Mouse (Mus musculus) hindlimb bud, embryonic 11.5 days (tissue): ENCODE measurements around the gene Ceacam20.
"Not testable (repeated sequence)": the region's sequence is repeated elsewhere in the genome, so short reads cannot be mapped to it uniquely, and the experiment has no call there.

Experiments
- DNase-seq: peaks from one replicate; pipeline ENCODE4 v3.0.0-alpha.2; 2012; ENCODE audit warnings: low read depth, low spot score; ENCODE audit errors: extremely low spot score

Ceacam20 gene

DNA sequence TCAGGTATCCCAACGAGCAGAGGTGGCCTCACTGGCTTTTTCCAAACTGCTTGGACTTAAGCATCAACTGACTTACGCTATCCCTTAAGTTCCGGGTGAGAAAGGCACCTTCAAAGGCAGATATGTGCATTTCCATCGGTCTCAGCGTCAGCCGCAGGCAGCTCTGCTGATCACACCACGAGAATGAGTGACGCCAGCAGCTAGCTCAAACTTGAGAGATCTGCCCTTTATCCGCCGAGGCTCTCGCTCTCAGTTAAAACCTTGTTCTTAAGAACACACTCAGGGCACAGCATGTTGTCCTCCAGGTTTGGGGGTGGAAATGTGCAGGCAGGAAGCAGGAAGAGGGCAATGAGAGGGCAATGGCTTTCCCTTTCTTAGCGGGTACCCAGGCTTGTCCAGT lies 16.3 kb upstream of the Ceacam20 start:
- DNase-seq, result no peak

DNA sequence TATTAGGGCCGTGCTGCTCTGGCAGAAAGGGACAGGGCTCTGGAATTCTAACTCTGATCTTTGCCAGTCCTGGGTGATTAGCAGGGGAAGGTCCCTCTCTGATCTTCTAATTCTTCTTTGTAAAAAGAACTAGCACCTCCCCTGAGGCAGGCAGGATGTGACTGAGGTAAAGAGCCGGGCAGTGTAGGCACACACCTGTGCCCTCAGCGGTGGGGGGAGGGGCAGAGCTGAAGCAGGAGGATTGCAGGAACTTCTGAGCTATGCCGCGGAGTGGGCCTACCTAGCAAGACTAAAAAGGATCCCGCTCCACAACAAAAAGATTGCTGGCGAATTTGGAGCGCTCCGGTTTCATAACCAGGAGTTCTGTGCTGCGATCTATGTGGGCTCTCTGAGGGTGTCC lies 15.2 kb upstream of the Ceacam20 start:
- DNase-seq, result no peak

DNA sequence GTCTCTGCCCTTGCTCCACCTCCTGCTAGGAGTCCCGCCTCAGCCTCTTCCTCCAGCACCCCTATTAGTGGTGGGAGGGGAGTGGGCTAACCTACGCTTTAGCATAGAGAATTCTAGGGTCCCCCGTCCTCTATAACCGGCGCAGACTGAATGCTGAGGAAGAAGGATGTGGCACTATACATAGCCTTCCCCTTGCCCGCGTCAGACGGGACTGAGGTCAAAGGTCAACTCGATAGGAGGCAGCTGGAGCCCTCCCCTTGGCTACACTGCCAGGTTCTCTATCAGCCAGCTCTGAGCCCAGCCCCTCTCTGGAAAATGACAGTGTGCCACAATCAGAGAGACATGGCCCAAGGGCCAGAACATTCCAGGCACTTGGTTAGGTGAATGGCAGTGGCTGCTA lies 14.6 kb upstream of the Ceacam20 start, which contains the start of gene Igsf23:
Gene Igsf23, minus strand, starts transcription at position 168 of the 400 bp plus-strand sequence.
- no peak for DNase-seq

DNA sequence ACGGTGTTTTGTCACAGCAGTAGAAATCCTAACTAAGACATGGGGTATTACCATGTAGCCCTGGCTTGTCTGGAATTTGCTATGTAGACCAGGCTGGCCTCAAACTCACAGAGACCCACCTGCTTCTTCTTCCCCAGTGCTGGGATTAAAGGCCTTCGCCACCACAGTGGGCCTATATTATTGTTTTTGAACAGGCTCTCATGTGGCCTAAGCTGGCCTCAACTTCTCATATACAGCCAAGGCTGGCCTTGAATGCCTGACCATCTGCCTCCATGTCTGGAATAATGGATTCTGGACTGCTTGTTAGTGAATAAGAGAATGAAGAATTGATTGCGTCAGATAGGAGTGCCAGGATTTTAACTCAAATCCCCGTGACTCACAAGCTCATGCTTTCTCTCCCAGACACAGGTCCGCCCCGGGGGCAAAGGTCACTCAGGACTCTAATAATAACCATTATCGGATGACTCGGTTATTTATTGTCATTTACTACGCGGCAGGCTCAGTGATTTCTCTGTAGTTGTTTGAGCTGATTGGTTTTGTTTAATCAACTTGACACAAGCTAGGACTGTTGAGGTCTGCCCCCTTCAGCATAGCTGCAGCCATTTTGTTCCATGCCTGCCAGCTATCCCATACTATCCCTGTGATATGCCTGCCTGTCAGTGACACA lies 12.8 kb upstream of the Ceacam20 start:
- DNase-seq, result no peak

DNA sequence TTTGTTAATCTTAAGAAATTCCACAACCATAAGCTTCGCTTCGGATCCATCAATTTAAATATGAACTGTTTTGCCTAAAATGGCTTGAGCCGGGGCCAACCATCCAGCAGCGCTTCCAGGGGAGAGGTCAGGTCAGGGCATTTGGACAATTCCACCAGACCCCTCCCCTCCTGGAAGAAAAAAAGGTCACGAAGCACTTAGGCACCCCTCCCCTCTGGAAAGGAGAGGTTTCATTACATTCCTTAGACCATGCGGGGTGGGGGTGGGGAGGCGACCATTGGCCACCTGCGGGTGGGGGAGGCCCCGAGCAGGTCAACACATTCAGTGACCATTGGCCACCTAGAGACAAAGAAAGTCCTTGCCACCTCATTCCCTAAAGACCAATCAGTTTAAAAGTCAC lies 12.2 kb upstream of the Ceacam20 start:
- DNase-seq, result no peak

DNA sequence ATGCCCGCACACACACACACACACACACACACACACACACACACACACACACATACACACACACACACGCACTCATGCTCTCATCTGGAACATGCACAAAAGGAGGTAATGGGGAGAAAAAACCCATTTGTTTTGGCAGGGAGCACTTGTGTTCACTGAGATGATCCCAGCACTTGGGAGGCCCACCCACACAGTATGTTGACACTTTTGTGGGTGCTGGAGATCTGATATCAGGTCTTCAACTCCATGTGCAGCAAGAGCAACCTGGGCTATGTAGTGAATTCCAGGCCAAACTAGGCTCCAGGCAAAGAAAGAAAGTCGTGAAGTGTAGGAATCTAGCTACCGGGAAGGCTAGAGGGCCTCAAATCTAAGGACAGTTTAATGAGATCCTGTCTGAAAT lies 9.4 kb upstream of the Ceacam20 start:
- DNase-seq, result no peak

DNA sequence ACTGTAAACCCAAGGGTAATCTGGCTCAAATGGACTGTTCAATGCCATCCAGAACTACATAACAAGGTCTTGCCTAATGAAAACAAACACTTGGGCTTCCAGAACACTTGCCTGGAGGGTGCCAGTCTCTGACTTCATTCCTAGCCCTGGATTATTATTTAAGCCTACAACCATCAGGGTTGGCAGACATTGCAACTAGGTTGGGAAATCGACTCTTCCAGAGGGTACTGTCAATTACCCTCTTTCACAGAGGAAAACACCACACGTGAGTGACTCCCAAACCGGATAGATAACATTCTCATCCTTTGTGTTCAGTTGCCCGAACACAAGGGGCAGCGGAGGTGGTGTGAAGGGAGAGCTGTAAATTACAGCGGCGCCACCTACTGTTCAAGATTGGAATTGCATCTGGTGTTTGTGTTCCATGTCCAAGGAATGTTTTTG lies 8.9 kb upstream of the Ceacam20 start:
- peak; percentile 80 for DNase-seq

DNA sequence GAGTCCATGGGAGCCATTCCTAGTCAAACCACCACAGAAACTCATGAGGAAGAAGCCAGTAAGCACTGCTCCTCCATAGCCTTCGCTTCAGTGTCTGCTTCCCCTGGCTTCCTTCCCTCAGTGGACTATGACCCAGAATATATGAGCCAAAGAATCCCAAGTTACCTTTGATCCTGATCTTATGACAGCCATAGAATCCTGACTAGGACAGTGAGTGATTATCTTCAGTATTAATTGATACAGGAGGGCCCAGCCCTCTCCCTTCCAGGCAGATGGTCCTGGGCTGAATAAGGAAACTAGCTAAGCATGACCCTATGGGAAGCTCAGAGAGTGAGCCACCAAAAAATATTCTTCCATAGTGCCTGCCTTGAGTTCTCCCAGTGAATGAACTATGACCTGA lies 2.8 kb upstream of the Ceacam20 start:
- DNase-seq, result no peak

DNA sequence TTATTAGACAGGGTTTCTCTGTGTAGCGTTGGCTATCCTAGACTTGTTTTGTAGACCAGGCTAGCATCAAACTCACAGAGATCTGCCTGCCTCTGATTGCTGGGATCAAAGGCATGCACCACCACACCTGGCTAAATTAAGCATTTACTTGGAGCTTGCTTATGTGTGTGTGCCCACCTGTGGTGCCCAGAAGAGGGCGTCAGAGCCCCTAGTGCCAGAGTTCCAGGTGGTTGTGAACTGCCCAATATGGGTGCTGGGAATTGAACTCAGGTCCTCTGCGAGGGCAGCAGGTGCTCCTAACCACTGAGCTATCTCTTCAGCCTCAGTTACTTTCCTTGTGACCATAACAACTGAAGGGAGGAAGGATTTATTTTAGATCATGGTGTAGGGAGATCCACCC lies 3.9 kb downstream of the Ceacam20 start:
- no peak for DNase-seq

DNA sequence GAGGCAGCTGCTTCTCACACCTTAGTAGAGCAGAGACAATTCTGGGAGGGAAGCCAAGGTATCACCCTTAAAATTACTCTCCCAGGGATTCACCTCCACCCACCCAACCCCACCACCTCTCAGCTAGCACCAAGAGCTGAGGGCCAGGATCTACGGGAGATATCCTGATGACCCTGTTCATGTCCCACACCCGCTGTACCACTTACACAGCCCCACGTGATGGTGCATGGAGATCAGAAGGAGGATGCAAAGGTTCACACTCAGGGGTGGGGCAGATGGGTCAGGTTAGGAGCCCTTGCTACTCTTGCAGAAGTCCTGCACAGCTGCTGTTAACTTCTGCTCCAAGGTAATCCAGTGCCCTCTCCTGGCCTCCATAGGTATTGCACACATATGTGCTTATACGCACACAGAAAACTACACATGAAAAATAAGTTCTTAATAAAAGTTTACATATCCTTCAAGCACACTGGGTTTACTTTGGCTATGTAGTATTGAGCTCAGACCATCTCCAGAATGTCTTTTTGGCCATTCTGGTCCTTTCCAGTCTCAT lies 4.4 kb downstream of the Ceacam20 start:
- DNase-seq, result no peak

DNA sequence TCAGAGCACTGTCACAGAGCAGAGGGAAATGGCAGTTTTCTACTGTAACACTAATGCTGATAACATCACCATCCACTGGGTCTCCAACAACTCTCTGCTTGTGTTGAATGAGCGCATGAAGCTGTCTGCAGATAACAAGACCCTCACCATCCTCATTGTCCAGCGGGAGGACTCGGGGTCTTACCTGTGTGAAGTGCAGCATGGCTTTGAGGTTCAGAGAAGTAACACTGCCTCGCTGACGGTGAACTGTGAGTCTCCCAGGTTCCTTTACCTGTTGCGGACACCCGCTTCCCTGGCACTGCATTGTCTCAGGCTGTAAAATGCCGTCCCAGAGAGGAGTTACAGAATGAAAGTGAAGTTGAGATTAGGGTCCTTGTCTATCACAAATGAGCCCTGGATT lies 5.0 kb downstream of the Ceacam20 start:
- no peak for DNase-seq

DNA sequence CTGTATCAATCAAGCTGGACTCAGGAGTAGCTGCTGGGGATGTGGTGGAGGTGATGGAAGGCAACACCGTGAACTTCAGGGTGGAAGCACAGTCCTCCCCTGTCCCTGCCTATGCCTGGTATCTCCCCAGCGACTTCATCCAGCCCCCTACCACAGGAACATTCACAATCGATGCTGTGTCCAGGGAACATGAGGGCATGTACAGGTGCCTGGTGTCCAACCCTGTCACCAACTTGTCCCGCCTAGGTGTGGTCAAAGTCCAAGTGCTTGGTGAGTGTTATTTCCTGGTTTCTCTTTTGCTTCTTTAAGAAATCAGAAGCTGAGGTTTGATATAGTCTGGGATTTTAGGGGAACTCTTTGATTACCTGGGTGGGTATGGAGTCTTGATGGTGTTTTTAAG lies 6.3 kb downstream of the Ceacam20 start:
- DNase-seq, result no peak

DNA sequence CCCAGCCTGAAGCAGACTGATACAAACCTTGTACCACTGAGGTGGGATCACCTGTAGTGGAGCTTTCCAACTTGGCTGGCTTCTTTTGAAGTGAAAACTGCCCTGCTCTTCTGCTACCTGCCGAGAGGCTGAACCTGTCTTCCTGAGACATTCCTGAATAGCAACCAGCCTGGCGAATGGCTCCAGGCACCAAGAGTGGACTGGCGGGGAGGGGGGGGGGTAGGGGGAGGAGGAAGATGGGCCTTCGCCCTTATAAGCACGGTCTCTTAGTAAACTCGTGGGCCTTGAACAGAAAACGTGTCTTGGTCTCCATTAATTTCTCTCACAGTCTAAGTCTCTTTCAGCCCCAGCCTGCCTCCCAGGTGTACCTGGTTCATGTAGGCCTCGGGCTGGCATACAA lies 26.0 kb downstream of the Ceacam20 start, which contains the start of gene Nlrp9b:
Gene Nlrp9b, plus strand, starts transcription at position 301 of the 400 bp plus-strand sequence.
- DNase-seq, result not testable (repeated sequence)

DNA sequence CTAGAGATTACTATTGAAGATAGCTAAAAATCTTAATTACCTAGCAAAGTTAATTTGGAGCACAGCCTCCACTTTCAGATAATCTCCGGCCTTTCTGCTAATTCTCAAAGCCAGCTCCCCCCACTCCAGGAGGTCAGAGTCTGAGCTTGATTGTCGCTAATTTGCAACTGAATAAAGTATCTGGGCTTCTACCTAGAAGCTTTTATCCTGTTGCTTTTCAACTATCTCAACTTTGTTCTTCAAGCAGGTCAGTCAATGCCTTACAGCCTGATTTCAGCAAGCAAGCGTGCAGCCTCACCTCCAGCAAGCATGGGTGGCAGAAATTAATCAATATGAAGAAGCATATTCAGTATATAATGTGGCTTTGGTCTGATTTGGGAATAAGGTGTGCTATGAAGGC lies 31.5 kb downstream of the Ceacam20 start:
- DNase-seq, result not testable (repeated sequence)

DNA sequence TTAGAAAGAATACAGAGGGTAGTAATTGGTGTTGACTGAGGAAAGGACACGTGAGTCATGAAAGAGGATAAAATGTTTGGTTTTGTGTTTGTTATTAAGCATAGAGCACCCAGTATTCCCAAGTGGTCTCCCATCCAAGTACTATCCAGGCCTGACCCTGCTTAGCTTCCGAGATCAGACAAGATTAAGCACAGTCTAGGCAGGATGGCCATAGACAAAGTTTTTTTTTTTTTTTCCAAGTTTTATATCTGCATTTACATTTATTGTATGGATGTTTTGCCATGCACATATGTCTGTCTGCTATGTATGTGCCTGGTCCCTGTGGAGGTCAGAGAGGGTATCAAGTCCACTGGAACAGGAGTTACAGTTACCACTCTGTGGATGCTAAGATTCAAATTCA lies 44.8 kb downstream of the Ceacam20 start:
- DNase-seq, result no peak
